Mouse (Mus musculus) central nervous system, embryonic 18 days (tissue): ENCODE measurements around the gene Olfr132. TPM values are rescaled to one million over a fixed set of nuclear protein-coding genes. Genes with fewer than 3 reads are reported as not detected.

ENCODE experiments used
- polyA plus RNA-seq: library from polyadenylated mRNA; depleted of rRNA; stranded (reverse); fragments of >200 nt; gene quantifications from 2 replicates; pipeline ENCODE4 v1.2.3, GENCODE M21; 2012; rRNA removed

Gene Olfr132
- polyA plus RNA-seq: not detected in 2 replicates

DNA sequence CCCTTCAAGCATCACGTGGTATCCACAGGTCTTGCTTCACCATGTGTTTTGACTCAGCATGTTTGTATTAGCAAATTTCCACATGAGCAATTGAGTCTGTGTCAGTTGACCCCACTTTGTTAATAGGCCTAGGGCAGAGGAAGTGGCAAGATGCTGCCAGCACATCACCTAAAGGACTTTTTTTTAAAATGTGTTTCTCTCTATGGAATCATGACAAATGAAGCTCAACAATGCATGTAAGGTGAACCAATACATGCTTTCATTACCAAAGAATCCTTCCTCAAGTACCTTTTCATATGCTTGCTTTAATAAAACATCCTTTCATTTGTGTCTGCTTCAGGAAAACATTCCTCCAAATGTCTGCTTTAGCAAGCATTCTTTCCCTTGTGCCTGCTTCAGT, at the start of gene Olfr132:
Olfr132 (minus strand) TSS at position 101 of the 400 bp plus-strand sequence.

DNA sequence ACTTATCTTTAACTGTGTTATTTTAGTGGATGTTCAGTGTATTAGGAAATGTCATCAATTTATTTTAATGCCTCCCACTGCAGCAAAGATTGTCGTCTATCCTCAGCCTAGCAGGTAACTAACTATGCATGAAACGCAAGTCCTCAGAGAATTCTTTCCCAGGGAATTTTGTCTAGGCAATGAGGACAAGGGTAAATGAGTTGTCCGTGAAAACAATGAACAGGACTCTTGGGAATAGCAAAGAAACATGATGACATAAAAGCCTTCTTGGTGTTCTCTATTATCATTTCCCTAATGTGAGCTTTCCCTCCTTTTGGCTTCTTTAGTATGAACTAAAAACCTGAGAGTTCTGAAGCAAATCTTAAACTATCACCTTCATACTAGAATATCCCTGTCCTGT, 36.8 kb upstream of the Olfr132 start, which contains the start of gene Olfr134:
Olfr134 (plus strand) TSS at position 301 of the 400 bp plus-strand sequence.

DNA sequence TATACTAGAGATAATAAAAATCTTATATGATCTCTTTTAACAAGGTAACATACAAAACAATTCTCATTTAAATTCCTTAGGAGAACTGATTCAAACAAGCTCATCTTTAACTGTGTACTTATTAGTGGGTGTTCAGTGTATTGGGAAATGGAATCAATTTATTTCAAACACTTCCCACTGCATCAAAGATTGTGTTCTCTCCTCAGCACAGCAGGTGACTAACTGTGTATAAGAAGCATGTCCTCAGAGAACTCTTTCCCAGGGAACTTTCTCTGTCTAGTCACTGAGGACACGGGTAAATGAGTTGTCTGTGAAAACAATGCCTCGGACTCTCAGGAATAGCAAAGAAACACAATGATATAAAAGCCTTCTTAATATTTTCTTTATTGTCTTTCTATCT, 10.7 kb upstream of the Olfr132 start, which contains the start of gene Olfr133:
Olfr133 (plus strand) TSS at position 301 of the 400 bp plus-strand sequence.

DNA sequence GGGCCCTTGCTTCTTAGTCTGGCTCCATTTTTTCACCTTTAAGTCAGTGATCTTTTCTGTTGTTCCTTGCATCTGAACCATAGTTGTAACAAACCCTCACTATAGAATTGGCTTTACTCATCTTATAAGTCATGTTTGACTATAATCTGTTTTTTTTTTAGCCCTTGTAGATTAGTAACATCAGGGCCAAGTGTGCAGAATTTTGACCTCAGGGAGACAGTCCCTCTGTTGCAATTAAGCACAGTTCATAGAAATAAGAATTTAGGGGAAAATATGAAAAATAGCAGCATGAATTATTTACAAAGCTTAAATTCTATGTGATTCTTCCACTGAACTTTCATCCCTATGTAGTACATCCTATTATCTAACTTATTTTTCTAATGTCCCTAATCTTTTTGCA, 45.7 kb downstream of the Olfr132 start, which contains the start of gene Olfr131:
Olfr131 (minus strand) TSS at position 101 of the 400 bp plus-strand sequence.

Other genes with a start within 250 kb of the Olfr132 start
- gene Olfr127, start 234.1 kb downstream of the Olfr132 start, polyA plus RNA-seq: not detected in 2 replicates
- gene Olfr128, start 214.0 kb downstream of the Olfr132 start, polyA plus RNA-seq: not detected in 2 replicates
- gene Olfr761, start 181.4 kb downstream of the Olfr132 start, polyA plus RNA-seq: not detected in 2 replicates
- gene Olfr129, start 74.4 kb downstream of the Olfr132 start, polyA plus RNA-seq: not detected in 2 replicates
- gene Olfr130, start 70.6 kb downstream of the Olfr132 start, polyA plus RNA-seq: not detected in 2 replicates
- gene Olfr131, start 45.8 kb downstream of the Olfr132 start, polyA plus RNA-seq: not detected in 2 replicates
- not detected in 2 replicates for gene Olfr133, start 10.8 kb upstream of the Olfr132 start, polyA plus RNA-seq
- not detected in 2 replicates for gene Olfr134, start 36.9 kb upstream of the Olfr132 start, polyA plus RNA-seq
- gene Olfr135, start 69.8 kb upstream of the Olfr132 start, polyA plus RNA-seq: not detected in 2 replicates
- not detected in 2 replicates for gene Olfr138, start 126.5 kb upstream of the Olfr132 start, polyA plus RNA-seq
- gene Olfr137, start 173.0 kb upstream of the Olfr132 start, polyA plus RNA-seq: not detected in 2 replicates
- not detected in 2 replicates for gene Olfr136, start 195.3 kb upstream of the Olfr132 start, polyA plus RNA-seq